Mouse (Mus musculus): ENCODE measurements at regions not wholly inside any gene's neighbourhood (a gene's known extent, or its start where the extent isn't known, plus 50 kb on each side); places are given as distances from the start of the nearest gene placed in this dataset.

DNA sequence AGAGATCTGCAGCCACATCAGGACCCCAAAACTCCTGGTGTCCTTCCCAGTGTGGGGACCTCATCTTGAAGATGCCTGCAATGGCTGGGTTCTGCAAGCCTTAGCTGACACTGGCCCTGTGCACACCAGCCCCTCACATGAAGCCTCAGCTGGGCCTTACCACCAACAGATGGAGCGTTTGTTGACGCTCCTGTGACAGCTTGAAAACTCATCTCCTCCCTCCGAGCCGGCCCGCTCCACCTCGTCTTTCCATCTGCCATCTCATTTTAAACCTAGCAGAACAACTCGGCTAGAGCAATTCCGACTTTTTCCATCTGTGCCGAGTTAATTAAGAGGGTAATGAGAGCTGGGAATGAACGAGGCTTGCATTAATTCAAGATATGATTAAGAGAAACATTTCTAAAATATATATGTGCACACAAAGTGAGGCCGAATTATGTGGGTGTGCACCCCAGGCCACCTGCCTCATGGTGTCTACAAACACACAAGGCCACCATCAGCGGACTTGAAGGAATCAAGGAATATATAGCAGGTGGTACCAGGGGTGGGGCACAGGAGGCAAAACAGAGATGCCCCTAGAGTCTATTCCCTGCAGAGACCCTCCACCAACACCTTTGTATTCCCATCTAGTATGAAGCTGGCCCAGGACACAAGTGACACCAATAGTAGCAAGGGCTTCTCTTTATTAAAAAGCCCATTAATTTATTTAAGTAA lies 351.3 kb downstream of the Cdk5rap2 start:
- H3K9me3 ChIP-seq (ENCODE audit: low read depth, low read length): no peaks in the 10 kb centered on the region
- no peaks in the 10 kb centered on the region for H3K4me1 ChIP-seq (ENCODE audit: insufficient read depth)
- H3K27ac ChIP-seq (ENCODE audit: low read depth): no peak overlapping the region
- DNase-seq: no peak
- no peak for TF ChIP-seq CTCF (IDR thresholded peaks at IDR 0.05; ENCODE audit: low read depth)
- H3K9ac ChIP-seq: no peak overlapping the region
- H3K36me3 ChIP-seq (ENCODE audit: insufficient read depth): no peaks in the 10 kb centered on the region
- H3K27me3 ChIP-seq (ENCODE audit: insufficient read depth, low read length): no peaks in the 10 kb centered on the region
- WGBS: 68% methylated on average over 12 of the region's 12 CpGs
- H3K4me3 ChIP-seq (ENCODE audit: low read depth, low read length): no peak overlapping the region
- ATAC-seq (ENCODE audit: insufficient read depth): no peak
- H3K4me2 ChIP-seq: no peak overlapping the region

DNA sequence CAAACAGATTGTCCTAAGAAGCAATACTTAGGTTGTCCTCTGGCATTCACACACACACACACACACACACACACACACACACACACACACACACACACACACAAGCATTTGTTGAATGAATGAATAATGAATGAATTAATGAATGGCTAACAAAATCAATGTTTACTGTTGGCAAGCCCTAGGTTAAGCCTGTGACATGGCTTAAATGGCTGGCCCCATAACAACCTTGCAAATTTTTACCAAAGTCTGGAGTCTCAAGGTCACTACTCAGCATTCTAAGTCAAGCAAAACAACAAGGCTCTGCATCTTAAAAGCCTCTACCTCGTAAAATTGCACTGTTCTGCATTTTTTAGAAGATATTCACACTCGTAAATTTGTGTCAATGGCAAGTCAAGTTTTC lies 357.1 kb downstream of the Cdk5rap2 start:
- H3K36me3 ChIP-seq (ENCODE audit: insufficient read depth): no peaks in the 10 kb centered on the region
- H3K27ac ChIP-seq (ENCODE audit: low read depth): no peak overlapping the region
- no peaks in the 10 kb centered on the region for H3K9me3 ChIP-seq (ENCODE audit: low read depth, low read length)
- no peak for ATAC-seq (ENCODE audit: insufficient read depth)
- H3K4me3 ChIP-seq (ENCODE audit: low read depth, low read length): no peak overlapping the region
- no peak for TF ChIP-seq CTCF (IDR thresholded peaks at IDR 0.05; ENCODE audit: low read depth)
- H3K4me1 ChIP-seq (ENCODE audit: insufficient read depth): no peaks in the 10 kb centered on the region
- no peaks in the 10 kb centered on the region for H3K27me3 ChIP-seq (ENCODE audit: insufficient read depth, low read length)
- WGBS: 80% methylated on average over 2 of the region's 2 CpGs
- DNase-seq: no peak
- no peak overlapping the region for H3K9ac ChIP-seq
- no peak overlapping the region for H3K4me2 ChIP-seq

- Histone ChIP-seq H3K27me3 (ENCODE audit: insufficient read depth, low read length) (no peaks in the 10 kb centered on the region), H3K4me3 (ENCODE audit: low read depth, low read length) (no peak overlapping the region), H3K4me2 (no peak overlapping the region), H3K4me1 (ENCODE audit: insufficient read depth) (no peaks in the 10 kb centered on the region), H3K27ac (ENCODE audit: low read depth) (no peak overlapping the region), H3K9ac (no peak overlapping the region), H3K9me3 (ENCODE audit: low read depth, low read length) (no peaks in the 10 kb centered on the region), H3K36me3 (ENCODE audit: insufficient read depth) (no peaks in the 10 kb centered on the region)
- DNase-seq: no peak
- WGBS: 79% methylated on average over 1 of the region's 1 CpGs
- no peak for ATAC-seq (ENCODE audit: insufficient read depth)
- no peak for TF ChIP-seq CTCF (IDR thresholded peaks at IDR 0.05; ENCODE audit: low read depth)
Observed at GRCm38 (mm10) chr4:70038241-70038640, 372.0 kb downstream of the Cdk5rap2 start.

GRCm38 (mm10) chr4:70035912-70036311 lies 374.3 kb downstream of the Cdk5rap2 start:
- no peaks in the 10 kb centered on the region for H3K36me3 ChIP-seq (ENCODE audit: insufficient read depth)
- no peaks in the 10 kb centered on the region for H3K9me3 ChIP-seq (ENCODE audit: low read depth, low read length)
- DNase-seq: no peak
- WGBS: 17% methylated on average over 1 of the region's 1 CpGs
- H3K27ac ChIP-seq (ENCODE audit: low read depth): no peak overlapping the region
- no peak for ATAC-seq (ENCODE audit: insufficient read depth)
- TF ChIP-seq CTCF (IDR thresholded peaks at IDR 0.05; ENCODE audit: low read depth): no peak
- no peak overlapping the region for H3K4me3 ChIP-seq (ENCODE audit: low read depth, low read length)
- no peak overlapping the region for H3K4me2 ChIP-seq
- H3K4me1 ChIP-seq (ENCODE audit: insufficient read depth): no peaks in the 10 kb centered on the region
- H3K27me3 ChIP-seq (ENCODE audit: insufficient read depth, low read length): no peaks in the 10 kb centered on the region
- H3K9ac ChIP-seq: no peak overlapping the region

DNA sequence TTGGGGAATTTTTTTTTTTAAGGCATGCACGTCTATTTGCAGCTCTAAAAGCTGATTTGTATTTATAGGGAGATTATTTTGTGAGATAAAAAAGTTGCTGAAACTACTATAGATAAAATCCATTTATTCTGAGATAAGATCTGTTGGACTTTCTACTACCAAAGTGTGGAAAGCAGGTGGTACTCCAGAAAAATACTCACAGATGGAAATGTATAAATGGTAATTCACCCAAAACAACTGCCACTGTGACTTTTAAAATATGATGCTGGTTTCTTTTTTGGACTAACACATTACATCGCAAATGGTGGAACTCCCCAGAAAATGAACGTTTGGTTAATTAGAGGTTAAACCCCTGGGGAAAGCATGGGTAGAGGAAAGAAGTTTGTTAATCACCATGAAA lies 377.7 kb downstream of the Cdk5rap2 start:
- H3K9me3 ChIP-seq (ENCODE audit: low read depth, low read length): no peaks in the 10 kb centered on the region
- no peak overlapping the region for H3K4me2 ChIP-seq
- no peak for ATAC-seq (ENCODE audit: insufficient read depth)
- WGBS: 75% methylated on average over 3 of the region's 3 CpGs
- H3K4me3 ChIP-seq (ENCODE audit: low read depth, low read length): no peak overlapping the region
- no peak for TF ChIP-seq CTCF (IDR thresholded peaks at IDR 0.05; ENCODE audit: low read depth)
- no peaks in the 10 kb centered on the region for H3K4me1 ChIP-seq (ENCODE audit: insufficient read depth)
- no peak overlapping the region for H3K27ac ChIP-seq (ENCODE audit: low read depth)
- no peak overlapping the region for H3K9ac ChIP-seq
- no peaks in the 10 kb centered on the region for H3K27me3 ChIP-seq (ENCODE audit: insufficient read depth, low read length)
- DNase-seq: no peak
- no peaks in the 10 kb centered on the region for H3K36me3 ChIP-seq (ENCODE audit: insufficient read depth)

GRCm38 (mm10) chr4:70026848-70027247 lies 383.4 kb downstream of the Cdk5rap2 start:
- Histone ChIP-seq H3K27me3 (ENCODE audit: insufficient read depth, low read length) (no peaks in the 10 kb centered on the region), H3K4me3 (ENCODE audit: low read depth, low read length) (no peak overlapping the region), H3K9ac (no peak overlapping the region), H3K9me3 (ENCODE audit: low read depth, low read length) (no peaks in the 10 kb centered on the region), H3K4me1 (ENCODE audit: insufficient read depth) (no peaks in the 10 kb centered on the region), H3K36me3 (ENCODE audit: insufficient read depth) (no peaks in the 10 kb centered on the region), H3K4me2 (no peak overlapping the region), H3K27ac (ENCODE audit: low read depth) (no peak overlapping the region)
- DNase-seq: no peak
- TF ChIP-seq CTCF (IDR thresholded peaks at IDR 0.05; ENCODE audit: low read depth): no peak
- WGBS: 67% methylated on average over 8 of the region's 8 CpGs
- no peak for ATAC-seq (ENCODE audit: insufficient read depth)

GRCm38 (mm10) chr4:70024838-70025376 lies 385.3 kb downstream of the Cdk5rap2 start:
- H3K4me2 ChIP-seq: no peak overlapping the region
- no peaks in the 10 kb centered on the region for H3K9me3 ChIP-seq (ENCODE audit: low read depth, low read length)
- TF ChIP-seq CTCF (IDR thresholded peaks at IDR 0.05; ENCODE audit: low read depth): no peak
- 82% methylated on average over 3 of the region's 3 CpGs for WGBS
- ATAC-seq (ENCODE audit: insufficient read depth) (no peak), DNase-seq (no peak)
- no peak overlapping the region for H3K27ac ChIP-seq (ENCODE audit: low read depth)
- no peak overlapping the region for H3K9ac ChIP-seq
- H3K36me3 ChIP-seq (ENCODE audit: insufficient read depth): no peaks in the 10 kb centered on the region
- H3K4me3 ChIP-seq (ENCODE audit: low read depth, low read length): no peak overlapping the region
- no peaks in the 10 kb centered on the region for H3K27me3 ChIP-seq (ENCODE audit: insufficient read depth, low read length)
- no peaks in the 10 kb centered on the region for H3K4me1 ChIP-seq (ENCODE audit: insufficient read depth)

All from lung, embryonic 14.5 days (tissue).